Mouse (Mus musculus): Measurements from ENCODE around the gene Ecsit.

DNA sequence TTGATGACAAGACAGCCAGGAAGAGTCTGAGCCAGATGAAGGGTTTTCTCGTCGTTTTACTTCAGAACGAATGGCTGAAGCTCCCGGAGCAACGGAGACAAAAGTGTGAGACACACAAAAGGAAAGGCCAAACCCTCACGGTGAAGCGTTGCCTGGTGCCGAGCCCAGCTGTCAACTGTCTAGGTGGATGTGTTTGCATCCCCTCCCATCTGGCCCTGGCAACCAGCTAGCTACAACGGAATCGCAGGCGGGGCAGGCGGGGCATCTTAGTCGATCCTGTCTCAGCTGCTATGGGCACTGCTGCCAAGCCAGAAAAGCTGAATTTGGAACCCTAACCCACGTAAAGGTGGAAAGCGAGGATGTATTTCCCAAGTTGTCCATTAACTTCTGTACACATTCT, 30.8 kb upstream of the Ecsit start:
- no peak for TF ChIP-seq CTCF (IDR thresholded peaks at IDR 0.05; ENCODE audit: extremely low read depth, insufficient read length, insufficient replicate concordance, low read depth, low read length)
- no peak for TF ChIP-seq POLR2A (IDR thresholded peaks at IDR 0.05; ENCODE audit: low read depth, low read length)

All from small intestine, adult 2 months (tissue).